Mouse (Mus musculus): ENCODE measurements around the gene Hbb-bt.
"Not testable (repeated sequence)": the region's sequence is repeated elsewhere in the genome, so short reads cannot be mapped to it uniquely, and the experiment has no call there.

Hbb-bt gene

GRCm38 (mm10) chr7:103813766-103814165, at the start of gene Hbb-bt:
TSS of gene Hbb-bt (minus strand) at chr7:103813996.
- DNase-seq (ENCODE audit: low read depth, low spot score): no peak

DNA sequence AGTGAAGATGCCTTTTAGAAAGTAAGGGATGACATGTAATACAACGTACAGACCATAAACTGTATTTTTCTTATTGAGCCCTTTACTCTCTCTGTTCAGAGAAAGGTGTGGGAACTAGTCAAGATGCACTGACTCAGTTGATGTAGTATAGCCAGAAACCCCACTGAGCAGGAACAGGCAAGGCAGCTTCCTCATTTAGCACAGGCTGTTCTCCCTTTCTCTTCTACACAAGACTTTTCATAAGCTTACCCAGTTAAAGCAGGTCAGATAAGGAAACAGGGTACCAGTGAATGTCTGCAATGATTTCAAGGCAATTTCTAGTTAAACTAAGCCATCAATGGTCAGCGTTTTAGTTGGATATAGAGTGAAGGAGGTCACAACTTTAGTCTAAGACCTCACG, 47.7 kb upstream of the Hbb-bt start:
- DNase-seq (ENCODE audit: low read depth, low spot score): no peak

DNA sequence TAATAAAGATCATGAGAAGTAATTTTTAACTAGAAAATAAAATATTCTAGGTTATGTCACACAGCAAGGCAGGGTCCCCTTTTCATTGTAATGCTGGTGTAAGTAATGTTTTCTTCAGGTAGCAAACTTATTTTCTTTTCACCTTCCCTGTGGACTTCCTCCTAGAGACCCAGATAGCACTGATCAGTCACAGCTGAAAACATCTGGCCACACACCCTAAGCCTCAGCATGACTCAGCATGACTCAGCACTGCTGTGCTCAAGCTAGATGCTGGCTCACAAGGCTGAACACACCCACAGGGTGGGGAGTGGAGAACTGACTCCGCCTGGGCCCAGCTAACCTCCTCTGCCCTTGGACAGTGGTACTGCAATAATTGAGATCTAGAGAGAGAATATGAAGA, 47.1 kb upstream of the Hbb-bt start:
- DNase-seq (ENCODE audit: low read depth, low spot score): no peak

DNA sequence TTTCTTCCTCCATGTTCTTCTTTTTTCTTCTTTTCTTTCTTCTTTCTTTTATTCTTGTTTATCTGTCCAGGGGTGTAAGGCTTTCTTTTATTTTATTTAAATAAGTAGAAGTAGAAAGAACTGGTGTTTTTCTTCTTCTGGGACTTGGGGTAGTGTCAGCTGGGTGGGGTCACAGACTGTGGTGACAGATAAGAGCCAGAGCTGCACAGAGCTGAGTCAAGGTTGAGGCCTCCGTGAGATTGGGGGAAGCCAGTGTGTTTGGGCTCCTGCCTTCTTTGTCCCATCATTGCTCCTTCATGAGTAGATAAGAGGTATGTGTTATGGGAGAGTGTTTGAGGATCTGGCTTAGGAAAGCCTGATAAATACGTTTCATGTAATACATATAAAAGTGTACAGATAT, 45.3 kb upstream of the Hbb-bt start:
- no peak for DNase-seq (ENCODE audit: low read depth, low spot score)

- DNase-seq (ENCODE audit: low read depth, low spot score): no peak
Observed at GRCm38 (mm10) chr7:103854669-103855068, 40.9 kb upstream of the Hbb-bt start.

GRCm38 (mm10) chr7:103853090-103853489, 39.3 kb upstream of the Hbb-bt start, which contains the start of gene Hbb-y:
TSS of gene Hbb-y (minus strand) at chr7:103853216.
- DNase-seq (ENCODE audit: low read depth, low spot score): no peak

GRCm38 (mm10) chr7:103844525-103845325, 30.9 kb upstream of the Hbb-bt start:
- no peak for DNase-seq (ENCODE audit: low read depth, low spot score)

DNA sequence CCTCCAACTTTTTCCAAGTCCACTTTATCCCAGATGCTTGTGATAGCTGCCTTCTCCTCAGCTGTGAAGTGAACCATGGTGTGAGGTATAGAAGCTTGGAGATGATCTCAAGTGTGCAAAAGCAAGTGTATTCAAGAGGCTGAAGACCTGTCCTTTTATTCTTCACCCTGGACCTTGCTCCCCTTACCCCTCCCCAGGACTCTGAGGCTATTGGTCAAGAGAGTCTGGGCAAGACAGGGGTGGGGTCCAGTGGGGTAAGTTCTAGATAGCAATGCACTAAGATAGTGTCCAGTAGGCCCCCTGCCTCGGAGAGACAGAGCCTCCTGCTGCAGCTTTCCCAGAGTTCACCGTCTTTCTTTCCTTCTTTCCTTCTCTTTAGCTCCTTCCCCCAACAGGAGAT, 29.2 kb upstream of the Hbb-bt start, which contains the start of gene Hbb-bh1:
TSS of gene Hbb-bh1 (minus strand) at position 131 of the 400 bp plus-strand sequence.
- DNase-seq (ENCODE audit: low read depth, low spot score): no peak

- no peak for DNase-seq (ENCODE audit: low read depth, low spot score)
Observed at GRCm38 (mm10) chr7:103840268-103840667, 26.5 kb upstream of the Hbb-bt start, which contains the start of gene Hbb-bh2. TSS of gene Hbb-bh2 (minus strand) at chr7:103840520.

DNA sequence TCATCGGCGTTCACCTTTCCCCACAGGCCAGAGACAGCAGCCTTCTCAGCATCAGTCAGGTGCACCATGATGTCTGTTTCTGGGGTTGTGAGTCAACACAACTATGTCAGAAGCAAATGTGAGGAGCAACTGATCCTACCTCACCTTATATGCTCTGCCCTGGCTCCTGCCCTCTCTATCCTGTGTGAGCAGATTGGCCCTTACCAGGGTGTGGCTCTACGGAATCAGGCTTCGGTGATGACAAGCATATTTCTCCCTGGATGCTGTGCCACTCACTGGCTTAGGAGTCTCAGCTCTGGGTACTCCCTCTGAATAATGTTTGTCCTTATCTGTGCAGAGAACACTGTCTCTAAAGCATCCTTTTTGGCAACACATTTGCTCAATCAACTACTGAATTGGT, 14.0 kb upstream of the Hbb-bt start, which contains the start of gene Hbb-bs:
TSS of gene Hbb-bs (minus strand) at position 289 of the 400 bp plus-strand sequence.
- DNase-seq (ENCODE audit: low read depth, low spot score): no peak

DNA sequence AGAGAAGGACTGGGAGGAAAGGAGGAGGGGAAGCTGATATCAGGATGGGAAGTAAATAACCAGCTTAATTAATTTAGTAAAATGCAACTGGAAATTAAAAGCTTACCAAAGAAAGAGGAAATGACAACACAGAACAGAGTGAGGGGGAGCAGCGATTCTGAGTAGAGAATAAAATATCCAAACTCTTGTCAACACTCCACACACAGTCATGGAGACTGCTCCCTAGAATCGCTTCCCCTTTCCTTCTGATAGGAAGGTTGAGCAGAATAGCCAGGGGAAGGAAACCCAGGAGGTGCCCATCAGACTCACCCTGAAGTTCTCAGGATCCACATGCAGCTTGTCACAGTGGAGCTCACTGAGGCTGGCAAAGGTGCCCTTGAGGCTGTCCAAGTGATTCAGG, 13.3 kb upstream of the Hbb-bt start:
- not testable (repeated sequence) for DNase-seq (ENCODE audit: low read depth, low spot score)

GRCm38 (mm10) chr7:103826255-103826887, 12.6 kb upstream of the Hbb-bt start:
- no peak for DNase-seq (ENCODE audit: low read depth, low spot score)

- DNase-seq (ENCODE audit: low read depth, low spot score): no peak
Observed at GRCm38 (mm10) chr7:103825536-103826254, 11.9 kb upstream of the Hbb-bt start.

DNA sequence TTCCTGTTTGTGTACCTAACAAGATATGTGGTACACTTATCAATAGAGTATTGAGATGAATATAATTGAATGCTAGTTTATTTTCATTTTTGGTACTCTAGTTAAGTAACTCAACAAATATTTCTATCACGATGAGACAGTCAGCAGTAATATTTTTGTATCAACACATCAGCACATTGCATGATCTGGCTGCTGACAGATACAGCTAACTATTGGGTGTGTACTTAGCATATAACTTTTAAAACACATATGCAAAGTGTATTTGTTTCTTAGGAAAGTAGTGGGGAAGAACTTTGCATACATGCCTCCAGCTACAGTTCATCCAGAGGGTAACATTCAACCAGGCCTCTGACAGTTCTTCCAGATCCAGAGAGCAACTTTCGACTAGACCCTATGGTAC, 10.8 kb upstream of the Hbb-bt start:
- DNase-seq (ENCODE audit: low read depth, low spot score): no peak

- not testable (repeated sequence) for DNase-seq (ENCODE audit: low read depth, low spot score)
Observed at GRCm38 (mm10) chr7:103815085-103815484, 1.3 kb upstream of the Hbb-bt start.

GRCm38 (mm10) chr7:103813152-103813551, 644 bp downstream of the Hbb-bt start:
- not testable (repeated sequence) for DNase-seq (ENCODE audit: low read depth, low spot score)

DNA sequence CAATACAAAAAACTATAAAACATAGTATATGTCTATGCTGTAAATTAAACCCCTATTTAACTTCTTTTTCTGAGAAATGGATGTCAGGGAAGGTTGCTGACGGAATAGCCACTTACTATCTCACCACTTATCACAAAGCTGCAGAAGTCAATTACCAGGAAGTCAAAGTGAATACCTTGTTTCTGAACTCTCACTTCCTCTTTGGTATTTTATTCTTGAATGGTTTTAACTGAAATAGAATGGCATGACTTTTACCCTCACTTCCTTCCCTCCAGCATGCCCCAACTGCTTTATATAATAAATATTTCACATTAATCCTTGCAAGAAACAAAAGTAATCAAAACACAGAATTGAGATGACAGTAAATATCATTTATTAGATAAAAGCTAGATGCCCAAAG, 1.6 kb downstream of the Hbb-bt start:
- DNase-seq (ENCODE audit: low read depth, low spot score): no peak

- no peak for DNase-seq (ENCODE audit: low read depth, low spot score)
Observed at GRCm38 (mm10) chr7:103811223-103811845, 2.5 kb downstream of the Hbb-bt start.

DNA sequence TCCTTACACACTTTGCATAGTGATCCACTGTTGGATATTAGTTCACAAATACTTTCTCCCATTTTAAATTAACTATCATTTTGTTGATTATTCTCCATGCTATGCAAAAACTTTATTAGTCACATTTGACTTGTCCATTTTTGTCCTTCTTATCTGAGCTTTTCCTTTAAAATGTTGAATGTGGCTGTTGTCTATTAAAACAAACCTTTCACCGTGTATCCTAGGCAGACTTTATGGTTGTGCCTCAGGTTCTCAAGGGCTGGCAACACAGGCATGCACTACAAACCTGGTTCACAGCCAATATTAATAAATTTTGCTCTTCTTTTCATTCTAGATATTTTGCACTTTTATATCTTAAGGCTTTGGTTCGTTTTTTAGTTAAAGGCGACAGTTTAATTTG, 3.0 kb downstream of the Hbb-bt start:
- no peak for DNase-seq (ENCODE audit: low read depth, low spot score)

- DNase-seq (ENCODE audit: low read depth, low spot score): no peak
Observed at GRCm38 (mm10) chr7:103810296-103810695, 3.5 kb downstream of the Hbb-bt start.

DNA sequence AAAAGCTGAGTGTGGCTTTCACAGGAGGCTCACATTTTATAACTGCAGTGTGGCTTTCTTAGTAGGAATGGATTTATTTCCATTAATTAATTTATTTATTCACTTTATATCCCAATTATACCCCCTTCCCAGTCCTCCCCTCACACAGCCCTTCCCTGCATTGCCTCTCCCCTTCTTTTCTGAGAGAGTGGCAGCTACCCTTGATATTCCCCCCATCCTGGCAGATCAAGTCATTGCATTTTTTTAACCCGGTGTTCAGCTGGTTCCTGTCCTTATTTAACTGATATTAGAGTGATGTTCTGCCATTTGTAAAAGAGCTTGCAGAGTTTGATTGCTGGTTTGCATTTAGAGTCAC, 4.0 kb downstream of the Hbb-bt start:
- DNase-seq (ENCODE audit: low read depth, low spot score): no peak
